Mouse (Mus musculus) G1E (cell line): ENCODE data around the gene G6pc. TPM values are rescaled to one million over a fixed set of nuclear protein-coding genes. Genes with fewer than 3 reads are reported as not detected.
"Not testable (repeated sequence)": the region's sequence is repeated elsewhere in the genome, so short reads cannot be mapped to it uniquely, and the experiment has no call there.

Experiments
- ATAC-seq: 2 replicates; pipeline ENCODE4 v1.8.0; 2016; ENCODE audit warnings: mild to moderate bottlenecking; ENCODE audit not compliant: insufficient number of reproducible peaks, poor library complexity, low FRiP score, severe bottlenecking; ENCODE audit errors: extremely low read depth
- DNase-seq: peaks from one replicate; pipeline ENCODE4 v3.0.0; 2012; ENCODE audit warnings: low spot score
- H3K27me3 ChIP-seq: 2 replicates; pipeline ENCODE4 v1.6.1; 2012; ENCODE audit warnings: mild to moderate bottlenecking, low read length, inconsistent platforms; ENCODE audit not compliant: insufficient read depth
- H3K36me3 ChIP-seq: replicated peaks from 2 replicates; pipeline ENCODE3; 2012; ENCODE audit warnings: mild to moderate bottlenecking, inconsistent platforms
- H3K4me1 ChIP-seq: 2 replicates; pipeline ENCODE4 v1.6.1; 2012; ENCODE audit warnings: low read depth, low read length, inconsistent platforms, mixed read lengths; ENCODE audit not compliant: insufficient read depth
- H3K4me3 ChIP-seq: 2 replicates; pipeline ENCODE4 v1.5.1; 2012; ENCODE audit warnings: low read depth, mild to moderate bottlenecking, inconsistent platforms, low read length, moderate library complexity, mixed read lengths
- H3K9me3 ChIP-seq: replicated peaks from 2 replicates; pipeline ENCODE4 v1.6.1; 2012; ENCODE audit warnings: inconsistent platforms
- CTCF ChIP-seq: IDR thresholded peaks from 2 replicates; pipeline ENCODE4 v1.5.1; 2012; ENCODE audit warnings: low read depth, low read length, inconsistent platforms, mixed read lengths
- GATA1 ChIP-seq: IDR thresholded peaks from 2 replicates; pipeline ENCODE4 v1.6.1; 2012; ENCODE audit warnings: borderline replicate concordance, low read length, inconsistent platforms, mixed read lengths
- GATA2 ChIP-seq: IDR thresholded peaks from 2 replicates; pipeline ENCODE4 v1.6.1; 2012; ENCODE audit warnings: low read depth, low read length, inconsistent platforms, borderline replicate concordance
- POLR2AphosphoS5 ChIP-seq: IDR thresholded peaks from 2 replicates; pipeline ENCODE4 v1.6.1; 2012; ENCODE audit warnings: low read depth, low read length, inconsistent platforms; ENCODE audit not compliant: insufficient replicate concordance
- TAL1 ChIP-seq: conservative IDR thresholded peaks from 2 replicates; pipeline ENCODE4 v1.6.1; 2012; ENCODE audit warnings: low read depth, low read length, inconsistent platforms, mixed read lengths
- polyA plus RNA-seq: library from polyadenylated mRNA; stranded (reverse); fragments of >175 nt; gene quantifications from 2 replicates; pipeline ENCODE4 v1.2.3, GENCODE M21; 2012
- total RNA-seq, 2 experiments: library from RNA; stranded (forward) in 1 of 2; stranded (reverse) in 1 of 2; fragments of 200-1000 nt in 1 of 2; fragments of >200 nt in 1 of 2; fragmentation: Nextera tagmentation in 1 of 2; gene quantifications; 2 replicates each; pipeline ENCODE4 v1.2.3; 2014 to 2017

G6pc gene
- total and polyA plus RNA-seq, 3 experiments, result 0.05 TPM; not detected in 2

GRCm38 (mm10) chr11:101328941-101329635 lies 38.3 kb upstream of the G6pc start:
- peaks cover 14% of the 10 kb centered on the region for H3K4me1 ChIP-seq
- H3K27me3 ChIP-seq, result peaks cover 6% of the 10 kb centered on the region
- peaks cover 62% of the 10 kb centered on the region for H3K36me3 ChIP-seq
- no peak overlapping the region for H3K4me3 ChIP-seq
- DNase-seq (no peak), ATAC-seq (no peak)
- TF ChIP-seq GATA1, result no peak
- TF ChIP-seq CTCF, result no peak
- no peak for TF ChIP-seq POLR2AphosphoS5
- no peak for TF ChIP-seq TAL1
- TF ChIP-seq GATA2, result no peak
- no peaks in the 10 kb centered on the region for H3K9me3 ChIP-seq

- H3K27me3 ChIP-seq, result peaks cover 6% of the 10 kb centered on the region
- no peak within 1 kb of the TSS for H3K4me3 ChIP-seq
- no peaks in the 10 kb centered on the region for H3K9me3 ChIP-seq
- TF ChIP-seq GATA2 (no peak), POLR2AphosphoS5 (no peak), TAL1 (no peak), CTCF (no peak), GATA1 (no peak)
- peaks cover 48% of the 10 kb centered on the region for H3K36me3 ChIP-seq
- ATAC-seq (no peak), DNase-seq (no peak)
- H3K4me1 ChIP-seq, result peaks cover 17% of the 10 kb centered on the region
Measured at GRCm38 (mm10) chr11:101330371-101330924, 36.9 kb upstream of the G6pc start, which contains the start of gene Aoc3. Aoc3 (plus strand) TSS chr11:101330605.

GRCm38 (mm10) chr11:101330961-101331360 lies 36.4 kb upstream of the G6pc start:
- H3K4me1 ChIP-seq, result peaks cover 17% of the 10 kb centered on the region
- not testable (repeated sequence) for H3K9me3 ChIP-seq, H3K4me3 ChIP-seq, ATAC-seq, H3K27me3 ChIP-seq, DNase-seq
- peaks cover 43% of the 10 kb centered on the region for H3K36me3 ChIP-seq

- DNase-seq (no peak), ATAC-seq (no peak)
- H3K4me1 ChIP-seq, result peaks cover 14% of the 10 kb centered on the region
- no peaks in the 10 kb centered on the region for H3K9me3 ChIP-seq
- H3K27me3 ChIP-seq, result peaks cover 10% of the 10 kb centered on the region
- TF ChIP-seq POLR2AphosphoS5 (no peak), GATA1 (no peak), GATA2 (no peak), CTCF (no peak)
- H3K4me3 ChIP-seq, result no peak overlapping the region
- H3K36me3 ChIP-seq, result peaks cover 30% of the 10 kb centered on the region
Measured at GRCm38 (mm10) chr11:101332537-101332936, 34.8 kb upstream of the G6pc start.

GRCm38 (mm10) chr11:101334023-101334422 lies 33.3 kb upstream of the G6pc start:
- no peak for TF ChIP-seq POLR2AphosphoS5
- no peak for TF ChIP-seq GATA2
- ATAC-seq, result no peak
- Histone ChIP-seq H3K4me3 (no peak overlapping the region), H3K36me3 (peaks cover 17% of the 10 kb centered on the region), H3K9me3 (no peaks in the 10 kb centered on the region), H3K4me1 (peaks cover 26% of the 10 kb centered on the region), H3K27me3 (peaks cover 13% of the 10 kb centered on the region)
- no peak for DNase-seq

GRCm38 (mm10) chr11:101334516-101334915 lies 32.8 kb upstream of the G6pc start:
- DNase-seq, result no peak
- Histone ChIP-seq H3K9me3 (no peaks in the 10 kb centered on the region), H3K4me3 (no peak overlapping the region), H3K27me3 (peaks cover 13% of the 10 kb centered on the region), H3K4me1 (peaks cover 26% of the 10 kb centered on the region), H3K36me3 (peaks cover 13% of the 10 kb centered on the region)
- no peak for ATAC-seq
- TF ChIP-seq GATA1 (no peak), CTCF (no peak), TAL1 (no peak), POLR2AphosphoS5 (no peak), GATA2 (no peak)
